Mouse (Mus musculus) thymus, adult 2 months (tissue): ENCODE data around the gene Ccdc167.

ENCODE experiments used
- CTCF ChIP-seq: fragments of 200-500 bp; IDR thresholded peaks from 2 replicates; pipeline ENCODE4 v1.5.1; 2012; ENCODE audit warnings: mild to moderate bottlenecking, control low read depth, low read length, moderate library complexity, borderline replicate concordance; ENCODE audit not compliant: control insufficient read depth, poor library complexity, insufficient read depth; ENCODE audit errors: extremely low read depth
- POLR2A ChIP-seq: fragments of 200-500 bp; IDR thresholded peaks from 2 replicates; pipeline ENCODE4 v1.6.1; 2012; ENCODE audit warnings: mild to moderate bottlenecking, low read length, control low read depth, moderate library complexity; ENCODE audit not compliant: control insufficient read depth, poor library complexity, insufficient read depth; ENCODE audit errors: extremely low read depth

GRCm38 (mm10) chr17:29725027-29725620 lies 8.3 kb upstream of the Ccdc167 start:
- TF ChIP-seq POLR2A (no peak), CTCF (no peak)
